Mouse (Mus musculus): ENCODE data around the gene Tm4sf4.

DNA sequence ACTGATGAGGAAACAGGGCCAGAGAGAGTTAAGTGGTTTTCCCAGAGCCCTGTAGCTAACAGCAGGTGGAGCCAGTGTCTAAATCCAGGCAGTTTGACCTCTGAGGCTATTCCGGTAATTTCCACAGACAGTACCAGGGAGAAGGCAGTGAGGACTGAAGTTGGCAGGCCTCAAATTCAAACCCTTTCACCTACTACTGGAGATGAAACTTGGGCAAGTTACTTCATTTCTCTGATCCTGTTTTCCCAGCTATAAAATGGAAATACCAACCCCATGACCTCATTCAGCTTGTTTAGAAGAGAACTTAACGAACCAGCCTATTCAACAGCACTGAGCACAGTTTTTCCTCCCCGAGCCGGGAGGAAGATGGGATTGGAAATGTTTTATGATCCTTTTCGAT is 45.2 kb downstream of the Tm4sf4 start:
- TF ChIP-seq EP300 (optimal IDR thresholded peaks at IDR 0.05) (no peak), CTCF (IDR thresholded peaks at IDR 0.05; ENCODE audit: low read depth) (peak; percentile 88)
